Mouse (Mus musculus): ENCODE data around the gene Card10. TPM values are rescaled to one million over a fixed set of nuclear protein-coding genes. Genes with fewer than 3 reads are reported as not detected.
A peak's percentile ranks its signal among the peaks of the same experiment; 100 is the strongest.

The Card10 gene
- total RNA-seq, 2 experiments from 2014 or later = 5.6 to 6.6 TPM

DNA sequence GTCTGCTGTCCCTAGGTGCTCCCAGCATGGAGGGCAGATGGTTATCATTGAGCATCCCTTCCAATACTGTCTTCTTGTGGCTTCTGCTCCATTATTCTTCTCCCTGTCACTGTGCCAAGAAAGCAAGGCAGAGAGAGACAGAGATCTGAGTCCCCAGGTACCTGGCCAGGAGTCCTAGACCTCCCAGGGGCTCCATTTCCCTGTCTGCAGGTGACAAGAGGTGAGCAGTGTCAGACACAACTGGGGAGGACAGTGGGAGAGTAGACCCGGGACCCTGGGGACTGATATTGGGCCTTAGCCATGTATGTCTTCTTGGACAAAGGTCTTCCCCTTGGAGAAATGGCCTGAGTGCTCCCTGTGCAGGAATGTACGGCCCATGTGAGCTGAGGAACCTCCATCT lies 2.5 kb upstream of the Card10 start:
- DNase-seq = no peak
- intact Hi-C loops (cut with DNase I) = no loop called here

DNA sequence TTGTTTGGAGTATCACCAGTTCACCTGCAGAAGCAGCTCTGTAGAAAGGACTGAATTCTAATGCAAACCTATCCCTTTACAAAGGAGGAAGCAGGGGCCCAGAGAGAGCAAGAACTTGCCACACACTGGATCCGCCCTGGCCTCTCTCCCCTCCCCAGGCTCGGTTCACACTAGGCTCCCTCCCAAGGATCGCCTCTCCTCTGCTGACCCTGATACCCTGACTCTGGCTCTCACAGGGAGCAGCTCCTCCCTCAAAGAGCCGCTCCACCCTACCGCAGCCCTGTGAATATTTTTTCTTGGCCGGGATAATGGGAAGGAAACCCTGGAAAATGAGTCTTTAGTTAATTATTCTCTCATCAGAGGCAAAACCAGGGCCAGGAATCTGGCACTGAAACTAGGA lies 1.5 kb upstream of the Card10 start:
- no peak for DNase-seq
- intact Hi-C loops (cut with DNase I) = no loop called here

DNA sequence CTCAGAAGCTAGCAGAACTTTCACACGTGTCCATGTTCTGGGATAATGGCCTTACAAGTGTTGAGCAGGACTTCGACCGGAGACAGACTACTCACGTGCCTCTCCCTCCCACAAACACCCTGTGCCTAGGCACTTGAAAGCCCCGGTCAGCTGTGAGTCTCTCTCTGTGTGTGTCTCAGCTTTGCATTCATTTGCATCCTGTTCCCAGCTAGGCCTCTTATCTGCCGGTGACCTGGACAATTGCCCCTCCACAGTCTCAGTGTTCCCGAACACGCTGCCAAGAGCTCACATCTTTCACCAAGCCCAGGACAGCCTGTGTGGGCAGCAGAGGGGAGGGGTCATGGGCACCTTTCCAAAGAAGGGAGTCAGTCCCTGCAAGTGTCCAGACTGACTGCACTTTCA lies 658 bp upstream of the Card10 start:
- intact Hi-C loops (cut with DNase I) = no loop called here
- DNase-seq = no peak

DNA sequence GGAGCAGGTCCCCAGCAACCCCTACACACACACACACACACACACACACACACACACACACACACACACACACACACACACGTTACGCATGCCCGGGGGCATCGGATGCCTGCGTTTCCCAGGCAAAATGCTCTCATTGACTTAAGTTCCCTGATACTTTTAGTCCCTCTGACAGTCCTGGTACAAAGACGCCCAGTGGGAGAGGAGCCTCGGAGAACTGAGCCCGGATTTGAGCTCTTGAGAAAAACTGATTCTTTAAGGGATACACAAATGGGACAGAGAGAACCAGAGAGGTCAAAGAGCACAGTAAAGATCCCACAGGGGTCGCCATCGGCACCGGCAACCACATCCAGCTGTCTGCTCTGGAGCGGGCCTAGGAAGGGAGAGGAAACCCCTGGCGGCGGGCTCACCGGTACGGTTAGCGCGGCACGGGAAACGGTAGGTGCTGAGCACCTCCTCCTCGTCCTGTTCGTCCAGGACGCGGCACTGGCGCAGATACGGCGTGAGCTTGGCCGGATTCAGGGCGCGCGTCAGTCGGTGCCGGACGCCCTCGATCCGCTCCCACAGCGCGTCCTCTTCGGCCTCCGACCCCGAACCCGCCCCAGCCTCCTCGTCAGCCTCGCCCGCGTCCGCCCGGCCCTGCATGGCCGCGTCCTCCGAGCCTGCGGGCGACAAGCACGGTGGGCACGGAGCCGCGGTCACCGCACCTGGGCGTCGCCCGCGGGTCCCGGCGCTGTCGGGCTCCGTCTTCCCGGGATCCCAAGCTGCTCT lies 686 bp downstream of the Card10 start:
- DNase-seq = no peak

DNA sequence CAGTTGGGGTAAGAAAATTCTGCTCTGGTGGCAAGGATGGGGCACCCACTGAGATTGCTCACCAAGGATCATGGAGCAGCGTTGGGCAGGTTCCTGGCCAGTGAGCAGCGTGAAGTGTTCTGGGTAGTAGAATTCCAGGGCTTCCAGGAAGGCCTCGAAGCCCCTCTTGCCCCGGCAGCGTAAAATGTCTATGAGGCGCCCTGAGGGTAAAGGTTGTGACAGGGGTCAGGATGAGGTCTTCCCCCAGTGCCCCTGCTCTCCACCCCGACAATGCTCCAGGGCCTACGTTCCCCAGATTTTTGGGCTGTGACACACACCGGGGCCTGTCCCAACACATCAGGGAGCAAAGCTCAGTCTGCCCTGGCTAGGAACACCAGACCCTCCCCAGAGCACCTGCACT lies 1.3 kb downstream of the Card10 start:
- DNase-seq = no peak
- intact Hi-C loops (cut with DNase I) = no loop called here

More for the DNA sequence above, 686 bp downstream of the Card10 start:
- intact Hi-C loops (cut with DNase I) = no loop called here

DNA sequence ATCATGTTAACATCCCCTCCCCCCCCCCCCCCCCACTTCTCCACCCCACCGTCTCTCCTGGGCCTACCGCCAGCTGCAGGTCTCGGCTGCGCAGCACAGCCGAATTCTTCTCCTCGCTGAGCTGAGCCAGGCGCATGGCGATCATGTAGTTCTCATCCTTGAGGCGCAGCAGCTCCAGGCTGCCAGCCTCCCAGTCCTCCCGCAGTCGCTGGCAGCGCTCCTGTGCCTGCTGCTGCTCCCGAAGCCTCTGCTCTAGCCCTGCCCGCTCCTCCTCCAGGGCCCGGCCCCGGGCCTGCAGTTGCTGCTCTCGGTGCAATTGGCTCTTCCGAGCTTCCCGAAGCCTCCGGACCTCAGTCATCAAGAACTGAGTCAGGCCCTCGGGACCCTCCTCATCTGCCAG lies 3.8 kb downstream of the Card10 start:
- no peak for DNase-seq
- intact Hi-C loops (cut with DNase I) = no loop called here

DNA sequence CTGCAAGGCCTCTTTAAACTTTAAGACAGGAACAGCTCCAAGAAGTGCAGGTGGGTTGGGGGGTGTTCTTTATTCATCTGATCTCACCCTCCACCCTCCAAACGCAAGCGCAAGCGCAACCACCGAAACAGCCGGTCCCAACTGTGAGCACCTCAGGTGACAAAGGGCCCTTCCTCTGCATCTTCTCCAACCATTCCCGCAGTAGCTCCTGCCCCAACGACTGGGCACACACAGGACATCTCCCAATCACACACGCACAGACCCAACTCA lies 5.8 kb downstream of the Card10 start:
- intact Hi-C loops (cut with DNase I) = no loop called here
- DNase-seq = no peak

DNA sequence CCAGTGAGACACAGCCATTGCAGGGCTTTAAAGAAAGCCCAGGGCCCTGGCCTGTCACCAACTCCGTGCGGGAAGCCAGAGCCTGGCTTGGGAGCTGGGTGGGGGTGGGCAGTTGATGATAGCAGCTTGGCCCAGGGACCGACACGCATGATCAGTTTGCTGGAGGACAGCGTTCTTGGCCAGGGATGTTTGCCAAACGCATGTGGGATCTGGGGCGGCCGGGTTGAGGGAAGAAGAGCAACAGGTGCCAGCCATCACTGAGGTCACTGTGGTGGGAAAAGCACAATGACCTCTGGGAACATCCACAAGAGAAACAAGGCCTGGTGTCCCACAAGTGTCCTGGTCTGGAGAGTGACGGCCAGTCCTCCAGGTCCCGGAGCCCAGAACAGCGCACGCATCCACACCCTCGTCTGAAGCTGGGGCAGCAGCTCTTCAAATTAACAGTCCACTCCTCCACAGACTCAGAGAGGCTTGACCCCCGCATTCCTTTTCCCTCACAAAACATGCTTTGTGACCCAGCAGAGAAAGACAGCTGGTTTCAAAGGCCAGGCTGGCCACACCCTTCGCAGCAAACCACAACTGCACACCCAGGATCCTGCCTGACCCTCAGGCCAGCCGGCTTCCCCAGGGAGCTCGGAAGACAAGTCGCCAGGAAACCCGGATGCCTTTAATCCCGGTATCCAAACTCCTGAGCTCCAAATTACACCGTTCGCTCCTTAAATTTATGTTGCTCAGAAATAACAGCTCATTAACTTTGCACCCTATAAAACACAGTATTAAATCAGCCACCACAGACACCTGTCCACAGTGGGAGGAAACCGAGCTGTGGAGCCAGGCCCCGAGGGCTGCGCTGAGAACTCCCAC lies 6.4 kb downstream of the Card10 start:
- peak in 1 of 2 experiments; percentile 56 for DNase-seq
- intact Hi-C loops (cut with DNase I) = no loop called here

DNA sequence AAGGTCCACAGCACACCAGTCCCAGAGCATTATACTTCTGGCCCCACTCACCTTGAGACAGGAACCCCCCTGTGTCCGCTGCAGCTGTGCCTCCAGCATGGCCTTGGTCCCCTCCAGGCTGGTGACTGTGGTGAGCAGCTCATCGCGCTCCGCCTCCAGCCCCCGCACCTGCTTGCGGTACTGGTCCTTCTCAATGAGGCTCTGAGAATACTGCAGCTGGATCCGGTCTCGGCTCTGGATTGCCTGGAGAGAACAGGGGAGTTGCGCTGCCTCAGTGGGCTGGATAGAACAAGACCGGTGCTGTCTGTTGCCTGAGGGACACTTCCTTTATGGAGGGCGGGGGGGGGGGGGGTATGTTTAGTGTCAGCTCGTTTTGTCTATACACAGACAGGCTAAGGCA lies 11.9 kb downstream of the Card10 start:
- DNase-seq = no peak
- intact Hi-C loops (cut with DNase I) = no loop called here

DNA sequence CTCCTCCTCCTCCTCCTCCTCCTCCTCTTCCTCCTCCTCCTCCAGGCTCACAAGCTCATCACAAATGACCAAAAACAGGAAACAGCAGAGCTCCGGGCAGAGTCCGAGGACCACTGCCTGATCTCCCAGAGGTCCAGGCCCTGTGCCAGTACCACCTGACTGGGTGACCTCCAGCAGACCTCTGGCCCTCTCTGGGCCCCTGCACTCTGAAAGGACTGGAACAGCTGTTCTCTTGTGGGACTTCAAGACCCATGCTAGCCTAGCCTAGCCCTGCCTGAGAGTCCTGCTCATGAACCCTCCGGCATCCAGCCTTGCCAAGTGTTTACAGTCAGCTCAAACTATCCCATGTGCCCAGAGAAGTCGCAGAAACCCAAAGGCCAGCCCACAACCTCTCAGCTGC lies 12.4 kb downstream of the Card10 start:
- DNase-seq = peak; percentile 57 to 59
- intact Hi-C loops (cut with DNase I) = no loop called here

DNA sequence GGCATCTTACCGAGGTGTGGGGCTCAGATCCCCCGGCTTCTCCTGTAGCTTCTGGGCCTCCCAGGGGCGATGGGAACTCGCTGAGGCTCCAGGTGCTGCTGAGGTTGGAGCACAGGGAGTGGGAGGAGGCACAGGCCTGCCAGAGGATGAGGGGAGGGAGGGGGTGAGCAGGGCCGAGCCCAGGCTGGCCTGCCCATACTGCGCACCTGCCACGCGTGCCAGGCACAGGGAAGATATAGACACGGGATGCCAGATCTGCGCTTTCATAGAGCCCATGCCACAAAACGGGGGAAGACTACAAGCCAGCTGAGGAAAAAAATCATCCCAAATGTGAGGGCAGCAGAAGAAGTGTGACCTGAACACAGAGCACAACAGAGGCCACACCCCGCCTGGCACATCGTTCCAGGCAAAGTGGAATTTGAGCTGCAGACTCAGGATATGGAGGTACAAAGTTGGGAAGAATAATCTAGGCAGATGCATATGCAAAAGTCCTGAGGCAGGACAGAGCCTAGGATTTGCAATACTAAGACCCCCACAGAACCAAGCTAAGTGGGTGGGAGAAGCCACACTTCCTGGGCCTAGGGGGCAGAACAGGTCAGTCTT lies 13.0 kb downstream of the Card10 start:
- no peak for DNase-seq
- intact Hi-C loops (cut with DNase I) = no loop called here

DNA sequence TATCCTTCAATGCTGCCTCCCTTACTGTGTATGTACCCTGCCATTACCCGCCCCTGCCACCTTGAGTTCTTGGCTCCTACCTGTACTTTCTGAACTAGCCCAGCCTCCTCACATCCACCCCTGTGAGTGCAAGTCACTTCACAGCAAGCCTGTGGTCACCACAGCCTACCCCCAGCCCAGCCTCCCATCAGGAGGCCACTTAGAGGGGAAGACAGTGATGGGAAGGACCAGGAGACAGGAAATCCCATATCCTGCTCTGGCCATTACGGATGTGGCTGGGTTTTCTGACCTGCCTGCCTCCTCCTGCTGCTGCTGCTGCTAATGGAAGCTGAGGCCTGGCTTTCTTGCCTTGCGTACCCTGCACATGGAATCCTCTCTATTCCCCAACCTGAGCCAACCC lies 14.8 kb downstream of the Card10 start:
- DNase-seq = no peak

DNA sequence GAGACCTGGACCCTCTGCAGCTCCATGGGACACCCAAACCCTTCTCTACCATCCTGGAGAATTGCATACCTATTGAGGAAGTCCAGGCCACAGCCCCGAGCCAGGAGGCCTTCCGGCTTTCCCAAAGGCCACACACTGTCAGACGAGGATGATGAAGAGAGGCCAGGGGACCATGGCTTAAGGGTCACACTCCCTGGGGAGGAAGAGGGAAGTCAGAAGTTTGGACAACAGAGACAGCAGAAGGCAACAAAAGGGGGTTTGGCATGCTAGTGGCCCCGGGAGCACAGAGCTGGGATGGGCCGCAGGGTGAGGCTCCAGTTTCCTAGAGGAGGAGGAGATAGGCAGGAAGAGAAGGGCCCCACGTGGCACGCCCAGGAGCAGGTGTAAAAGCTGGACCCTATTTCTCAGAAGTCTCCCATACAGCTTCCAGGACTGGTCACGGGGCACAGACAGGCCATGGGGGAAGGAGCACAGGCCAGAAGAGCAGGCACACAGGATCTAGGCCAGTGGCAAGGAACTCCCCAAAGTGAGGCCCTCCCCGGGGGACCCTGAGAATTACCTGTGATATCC lies 15.5 kb downstream of the Card10 start:
- intact Hi-C loops (cut with DNase I) = no loop called here
- DNase-seq = no peak

More for the DNA sequence above, 14.8 kb downstream of the Card10 start:
- intact Hi-C loops (cut with DNase I) = no loop called here

DNA sequence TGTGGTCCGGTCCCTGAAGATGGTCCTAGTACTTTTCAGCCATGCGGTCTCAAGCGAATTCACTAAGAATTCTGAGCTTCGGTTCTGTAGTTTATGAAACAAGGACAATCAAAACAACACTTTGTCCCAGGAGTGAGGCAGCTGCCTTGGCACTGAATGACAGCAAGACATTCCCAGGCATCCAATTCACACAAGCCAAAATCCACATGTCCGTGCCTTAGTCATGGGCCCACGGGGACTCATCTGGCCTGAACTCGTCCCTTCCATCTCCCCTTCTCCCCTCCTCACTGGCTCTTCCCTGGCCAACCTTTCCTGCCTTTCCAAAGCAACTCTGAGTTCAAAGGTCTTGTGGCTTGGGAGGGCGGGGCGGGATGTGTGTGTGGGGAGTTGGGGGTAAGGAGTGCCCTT lies 16.4 kb downstream of the Card10 start:
- intact Hi-C loops (cut with DNase I) = no loop called here
- DNase-seq = peak; percentile 61 to 62

DNA sequence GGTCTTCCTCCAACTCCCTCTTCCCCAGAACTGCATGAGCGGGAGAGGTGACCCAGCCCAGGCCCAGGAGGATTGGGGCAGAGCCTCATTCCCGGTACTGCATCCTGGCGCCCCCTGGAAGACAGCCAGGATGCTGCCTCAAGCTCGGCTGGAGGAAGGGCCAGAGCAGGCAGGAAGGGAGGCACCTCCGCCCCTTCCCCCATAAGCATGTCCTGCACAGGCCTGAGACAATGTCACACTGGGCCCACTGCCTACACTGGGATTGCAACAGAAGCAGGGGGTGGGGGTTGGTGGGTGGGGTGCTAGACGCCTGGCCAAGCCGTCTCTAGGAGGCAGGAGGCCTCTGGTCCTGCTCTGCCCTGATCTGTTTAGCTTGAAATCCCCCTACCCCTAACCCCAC lies 16.9 kb downstream of the Card10 start:
- intact Hi-C loops (cut with DNase I) = no loop called here
- peak; percentile 70 to 83 for DNase-seq

DNA sequence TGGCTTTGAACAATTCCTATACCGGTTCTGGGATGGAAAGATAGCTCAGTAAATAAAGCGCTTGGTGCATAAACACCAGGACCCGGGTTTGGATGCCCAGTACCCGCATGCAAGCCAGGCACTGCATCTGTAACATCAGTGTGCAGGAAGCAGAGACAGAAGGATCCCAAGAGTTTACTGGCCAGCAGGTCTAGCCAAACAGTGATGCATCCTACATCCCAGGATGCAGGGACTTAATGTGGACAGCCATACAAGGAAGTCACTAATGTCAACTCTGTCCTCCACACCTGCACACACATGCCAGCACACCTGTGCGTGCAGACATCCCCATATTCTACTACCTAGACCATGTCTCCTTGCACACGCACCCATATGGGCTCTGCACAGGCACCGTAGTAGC lies 17.6 kb downstream of the Card10 start:
- no peak for DNase-seq
- intact Hi-C loops (cut with DNase I) = no loop called here

DNA sequence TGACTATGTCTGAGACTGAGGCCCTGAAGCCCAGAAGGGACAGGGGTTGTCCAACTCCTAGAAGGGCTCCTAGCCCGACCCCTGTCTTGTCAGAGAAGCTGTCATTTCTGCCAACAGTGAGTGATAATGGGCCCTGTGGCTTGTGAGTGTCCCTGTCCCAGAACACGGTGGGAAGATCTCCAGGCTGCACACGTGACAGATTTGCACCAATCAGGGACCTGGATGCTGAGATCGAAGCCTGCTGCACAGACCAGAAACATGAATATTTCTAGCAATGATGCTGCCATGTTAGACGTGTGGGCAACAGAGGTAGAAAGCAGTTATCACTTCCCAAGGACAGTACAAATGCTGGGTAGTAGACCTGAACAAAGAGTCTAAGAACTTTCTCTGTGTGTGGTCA lies 18.3 kb downstream of the Card10 start:
- intact Hi-C loops (cut with DNase I) = no loop called here
- no peak for DNase-seq

DNA sequence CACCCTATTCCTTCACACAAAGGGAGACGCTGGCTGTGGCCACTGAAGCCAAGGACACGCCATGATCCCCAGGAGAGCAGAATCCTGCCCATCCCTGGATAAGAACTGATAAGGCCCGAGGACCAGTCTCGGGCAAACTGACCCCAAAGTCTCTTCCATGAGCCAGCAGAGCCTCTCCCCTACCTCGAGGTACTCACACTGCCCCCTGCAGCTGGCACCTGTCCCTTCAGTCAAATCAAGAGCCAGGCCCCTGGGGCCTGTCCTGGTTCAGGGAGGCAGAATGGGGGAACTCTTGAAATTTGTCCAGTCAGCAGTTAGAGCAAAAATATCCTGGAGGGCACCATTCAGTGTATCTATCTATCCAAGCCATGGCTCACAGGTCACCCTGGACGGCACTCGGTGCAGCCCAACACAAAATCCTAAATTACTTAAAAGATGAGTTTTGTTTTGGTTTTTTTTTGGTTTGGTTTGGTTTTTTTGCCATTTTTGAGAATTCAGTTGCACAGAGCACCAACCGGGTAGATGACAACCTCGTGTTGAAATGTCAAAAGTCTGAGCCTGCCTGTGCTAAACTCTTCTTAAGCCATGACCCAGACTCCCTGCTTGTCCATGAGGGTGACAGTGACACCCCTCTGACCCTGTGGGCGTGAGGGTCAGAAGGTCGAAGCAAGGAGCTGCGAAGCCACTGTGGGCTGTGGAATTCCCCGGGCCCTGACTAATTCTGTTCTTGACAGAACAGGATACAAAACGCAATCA lies 20.3 kb downstream of the Card10 start:
- DNase-seq = no peak
- intact Hi-C loops (cut with DNase I) = no loop called here

DNA sequence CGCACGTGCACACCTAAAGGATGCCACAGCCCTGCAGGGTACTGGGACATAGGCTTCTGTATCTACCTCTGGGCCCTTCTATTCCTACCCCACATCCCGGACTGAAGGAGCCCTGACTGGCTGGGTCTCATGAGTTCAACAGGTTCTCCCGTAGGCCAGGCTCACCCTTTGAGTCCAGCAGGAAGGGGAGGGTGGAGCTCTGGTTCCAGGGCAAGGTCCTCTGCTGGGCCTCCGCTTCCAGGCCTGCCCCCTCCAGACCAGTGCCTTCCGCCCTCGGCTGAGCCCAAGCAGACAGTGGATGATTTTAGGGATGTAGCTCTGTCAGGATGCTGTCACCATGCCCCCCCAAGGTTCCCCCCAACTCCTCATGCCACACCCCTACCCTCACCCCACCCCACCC lies 21.9 kb downstream of the Card10 start:
- no peak for DNase-seq
- intact Hi-C loops (cut with DNase I) = loop anchor here (2.0 kb wide), 1 partner anchor 158 kb away; no protein-coding TSS in a partner anchor

DNA sequence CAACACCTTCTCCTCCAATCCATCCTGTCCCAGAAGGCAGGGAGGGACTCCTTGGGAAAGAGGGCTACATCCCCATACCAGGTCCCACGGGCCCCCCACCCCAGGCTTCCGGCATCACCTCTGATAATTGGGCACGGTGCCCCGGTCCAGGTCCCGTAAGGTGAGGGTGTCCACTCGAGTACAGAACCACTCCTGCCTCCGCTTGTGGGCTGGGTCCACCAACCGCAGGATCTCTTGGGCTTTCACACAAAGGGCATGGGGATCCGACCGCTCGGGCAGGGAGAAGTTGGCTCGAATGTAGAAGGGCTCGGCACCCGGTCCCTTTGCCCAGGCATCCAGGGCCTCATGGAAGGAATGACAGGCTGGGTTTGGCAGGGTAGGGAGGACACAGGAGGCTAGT lies 22.5 kb downstream of the Card10 start:
- no peak for DNase-seq
- intact Hi-C loops (cut with DNase I) = loop anchor here (2.0 kb wide), 1 partner anchor 158 kb away; no protein-coding TSS in a partner anchor
